21 mouse cellular contexts compared by ENCODE assay signal in genomic region chr13:33027244-33027643, GRCm38 (mm10). TPM values are rescaled to one million over a fixed set of nuclear protein-coding genes. Genes with fewer than 3 reads are reported as not detected.
A peak's percentile ranks its signal among the peaks of the same experiment; 100 is the strongest.
DNase-seq lines count a peak whose midpoint lies in the region; TF ChIP-seq lines count a peak whose summit lies in the region.
"Had no signal": no experiment of that assay in that cellular context is flagged by ENCODE, and none has a peak within 500 bp of the region (broad histone marks: within the 10 kb centered on the region; RNA-seq: fewer than 3 reads in every experiment).

Gene Serpinb9b, plus strand, starts transcription at chr13:33027416.

- TF ChIP-seq EP300 in ES-Bruce4 (IDR thresholded peaks at IDR 0.05; ENCODE audit: insufficient read depth, low read depth, low read length): no peak

- no peaks in the 10 kb centered on the region for H3K9me3 ChIP-seq in ES-Bruce4 (replicated peaks; ENCODE audit: control insufficient read depth, insufficient read depth, low read length, poor library complexity, severe bottlenecking)
- H3K9me3 ChIP-seq: embryonic facial prominence, embryonic 15.5 days; forebrain, embryonic 15.5 days; intestine, embryonic 15.5 days had no signal

- no peak within 1 kb of the TSS for H3K9ac ChIP-seq in ES-Bruce4 (ENCODE audit: low read depth, poor library complexity, severe bottlenecking)
- H3K9ac ChIP-seq: embryonic facial prominence, embryonic 15.5 days; forebrain, embryonic 15.5 days; hindbrain, embryonic 14.5 days; intestine, embryonic 15.5 days had no signal

- H3K4me3 ChIP-seq in ES-Bruce4 (ENCODE audit: low read depth, low read length): no peak within 1 kb of the TSS
- no peak within 1 kb of the TSS for H3K4me3 ChIP-seq in embryonic fibroblast, embryonic 13.5 days (ENCODE audit: insufficient read depth, low read length)
- H3K4me3 ChIP-seq: embryonic facial prominence, embryonic 15.5 days; forebrain, embryonic 15.5 days; intestine, embryonic 15.5 days had no signal

- no peak for TF ChIP-seq CTCF in ES-Bruce4 (IDR thresholded peaks at IDR 0.05; ENCODE audit: low read depth, low read length)
- TF ChIP-seq CTCF in embryonic fibroblast, embryonic 13.5 days (IDR thresholded peaks at IDR 0.05; ENCODE audit: borderline replicate concordance, insufficient read depth, low read length): no peak

- H3K4me1 ChIP-seq in ES-Bruce4 (ENCODE audit: control insufficient read depth, insufficient read depth, low read length): peaks cover 3% of the 10 kb centered on the region
- H3K4me1 ChIP-seq in embryonic fibroblast, embryonic 13.5 days (ENCODE audit: control insufficient read depth, insufficient read depth, low read length): peaks cover 13% of the 10 kb centered on the region
- H3K4me1 ChIP-seq: embryonic facial prominence, embryonic 15.5 days; forebrain, embryonic 15.5 days; intestine, embryonic 15.5 days had no signal

- H3K27me3 ChIP-seq in ES-Bruce4 (ENCODE audit: control insufficient read depth, insufficient read depth, low read length, poor library complexity, severe bottlenecking): no peaks in the 10 kb centered on the region
- H3K27me3 ChIP-seq: embryonic facial prominence, embryonic 15.5 days; forebrain, embryonic 15.5 days; intestine, embryonic 15.5 days had no signal

- intact Hi-C loops in left cerebral cortex, postnatal 25 days (cut with DNase I): no loop called here

- DNase-seq in 3T3-L1 (ENCODE audit: low read depth, low spot score) (peak; percentile 44), MEL-GATA-1-ER (ENCODE audit: extremely low read depth, low read depth) (peak; percentile 78)
- DNase-seq in urinary bladder, postnatal 14 days (ENCODE audit: low spot score): no peak
- DNase-seq in frontal cortex, postnatal 36 days (ENCODE audit: low spot score in 2 of 2): no peak
- DNase-seq in adrenal gland, adult 18-20 months (ENCODE audit: low spot score in 2 of 2): no peak
- DNase-seq in left cerebral cortex, postnatal 25 days (ENCODE audit: low spot score in 2 of 2): no peak
- DNase-seq: adrenal gland, postnatal 14 days; cerebellum, adult 9-11 months; embryo, embryonic 11 days; gastrocnemius, postnatal 14 days; heart, postnatal 14 days; kidney, adult 18-20 months had no signal

- no peaks in the 10 kb centered on the region for H3K36me3 ChIP-seq in ES-Bruce4 (ENCODE audit: control insufficient read depth, insufficient read depth, low read length, poor library complexity, severe bottlenecking)
- H3K36me3 ChIP-seq: embryonic facial prominence, embryonic 15.5 days; forebrain, embryonic 15.5 days; intestine, embryonic 15.5 days had no signal

- no peak for TF ChIP-seq POLR2A in ES-Bruce4 (IDR thresholded peaks at IDR 0.05; ENCODE audit: insufficient read depth, low read length)
- no peak for TF ChIP-seq POLR2A in embryonic fibroblast, embryonic 13.5 days (IDR thresholded peaks at IDR 0.05; ENCODE audit: low read depth, low read length)

- peak within 1 kb of the TSS; percentile 46 for H3K27ac ChIP-seq in ES-Bruce4 (ENCODE audit: insufficient read depth, low read length)
- H3K27ac ChIP-seq in embryonic fibroblast, embryonic 13.5 days (ENCODE audit: insufficient read depth, low read length): peak within 1 kb of the TSS; percentile 53
- H3K27ac ChIP-seq: embryonic facial prominence, embryonic 15.5 days; forebrain, embryonic 15.5 days; hindbrain, embryonic 14.5 days; intestine, embryonic 15.5 days had no signal

RNA-seq across cellular contexts. Expression of gene Serpinb9b, which starts in this region (rescaled TPM):
- polyA plus RNA-seq in ES-Bruce4 (2011; ENCODE audit: insufficient read depth, insufficient read length, low read depth, missing spikeins): 6.5 and 7.6 TPM in 2 replicates
- 3.5 and 11.8 TPM in 2 replicates for polyA plus RNA-seq in embryonic fibroblast, embryonic 13.5 days (2011; ENCODE audit: insufficient read length, low read depth, missing spikeins)
- total RNA-seq in adrenal gland, adult 18-20 months (2021): under 1 TPM in 1 of 2 experiments, not detected in 1; 0.10 TPM
- total RNA-seq in left cerebral cortex, postnatal 25 days (2021): not detected
- total RNA-seq: gastrocnemius, adult 18-20 months; gastrocnemius, postnatal 14 days; hematopoietic stem cell, adult 5-6 weeks had no signal
- polyA plus RNA-seq: kidney, embryonic 14.5 days had no signal

Comparison
In these comparisons a context has a peak if more than half of its experiments do, and no peak if none do; other contexts are left out.
1. DNase-seq: peak in 3T3-L1 (single experiment) and MEL-GATA-1-ER (single experiment); none in urinary bladder, postnatal 14 days (single experiment), frontal cortex, postnatal 36 days (0 of 2), adrenal gland, adult 18-20 months (0 of 2) and left cerebral cortex, postnatal 25 days (0 of 2).